Mouse (Mus musculus) liver, embryonic 15.5 days (tissue): ENCODE measurements around the gene Gm13277. TPM values are rescaled to one million over a fixed set of nuclear protein-coding genes. Genes with fewer than 3 reads are reported as not detected.
"Not testable (repeated sequence)": the region's sequence is repeated elsewhere in the genome, so short reads cannot be mapped to it uniquely, and the experiment has no call there.

Source experiments
- ATAC-seq: fragments of 200-750 bp; cut with Nextera tagmentation; 2 replicates; pipeline ENCODE4 v1.8.0; 2017; ENCODE audit warnings: moderate number of reproducible peaks, mild to moderate bottlenecking, moderate library complexity; ENCODE audit not compliant: insufficient read depth
- H3K27ac ChIP-seq: fragments of 300-500 bp; sonication (generic); replicated peaks from 2 replicates; pipeline ENCODE4 v1.5.1; 2015; ENCODE audit warnings: mild to moderate bottlenecking, inconsistent platforms
- H3K27me3 ChIP-seq: fragments of 300-500 bp; sonication (generic); 2 replicates; pipeline ENCODE4 v1.6.1; 2015; ENCODE audit warnings: mild to moderate bottlenecking, inconsistent platforms
- H3K36me3 ChIP-seq: fragments of 300-500 bp; sonication (generic); replicated peaks from 2 replicates; pipeline ENCODE4 v1.6.1; 2015; ENCODE audit warnings: moderate library complexity, mild to moderate bottlenecking, inconsistent platforms
- H3K4me1 ChIP-seq: fragments of 300-500 bp; sonication (generic); replicated peaks from 2 replicates; pipeline ENCODE4 v1.6.1; 2015; ENCODE audit warnings: inconsistent platforms
- H3K4me2 ChIP-seq: fragments of 300-500 bp; sonication (generic); 2 replicates; pipeline ENCODE4 v1.6.1; 2015; ENCODE audit warnings: moderate library complexity, mild to moderate bottlenecking, inconsistent platforms
- H3K4me3 ChIP-seq: fragments of 300-500 bp; sonication (generic); replicated peaks from 2 replicates; pipeline ENCODE4 v1.5.1; 2015; ENCODE audit warnings: mild to moderate bottlenecking, inconsistent platforms
- H3K9ac ChIP-seq: fragments of 300-500 bp; sonication (generic); 2 replicates; pipeline ENCODE4 v1.6.1; 2015; ENCODE audit warnings: moderate library complexity, mild to moderate bottlenecking, inconsistent platforms
- H3K9me3 ChIP-seq: fragments of 300-500 bp; sonication (generic); replicated peaks from 2 replicates; pipeline ENCODE4 v1.6.1; 2016; ENCODE audit warnings: inconsistent platforms
- WGBS: fragments of 180-500 bp; shearing (Covaris S2); methylation state at CpG from one replicate; pipeline ENCODE4 v1.1.7; 2015; ENCODE audit warnings: mixed read lengths; ENCODE audit not compliant: insufficient replicate concordance; 5-methylcytosine and 5-hydroxymethylcytosine counted together
- polyA plus RNA-seq: library from polyadenylated mRNA; unstranded; fragments of >200 nt; fragmentation: Nextera tagmentation; extraction: Ambion mirVana; gene quantifications from 2 replicates; pipeline ENCODE4 v1.2.1, GENCODE M21; 2015

Gene Gm13277
- polyA plus RNA-seq, 1 experiment from 2014 or later = not detected

DNA sequence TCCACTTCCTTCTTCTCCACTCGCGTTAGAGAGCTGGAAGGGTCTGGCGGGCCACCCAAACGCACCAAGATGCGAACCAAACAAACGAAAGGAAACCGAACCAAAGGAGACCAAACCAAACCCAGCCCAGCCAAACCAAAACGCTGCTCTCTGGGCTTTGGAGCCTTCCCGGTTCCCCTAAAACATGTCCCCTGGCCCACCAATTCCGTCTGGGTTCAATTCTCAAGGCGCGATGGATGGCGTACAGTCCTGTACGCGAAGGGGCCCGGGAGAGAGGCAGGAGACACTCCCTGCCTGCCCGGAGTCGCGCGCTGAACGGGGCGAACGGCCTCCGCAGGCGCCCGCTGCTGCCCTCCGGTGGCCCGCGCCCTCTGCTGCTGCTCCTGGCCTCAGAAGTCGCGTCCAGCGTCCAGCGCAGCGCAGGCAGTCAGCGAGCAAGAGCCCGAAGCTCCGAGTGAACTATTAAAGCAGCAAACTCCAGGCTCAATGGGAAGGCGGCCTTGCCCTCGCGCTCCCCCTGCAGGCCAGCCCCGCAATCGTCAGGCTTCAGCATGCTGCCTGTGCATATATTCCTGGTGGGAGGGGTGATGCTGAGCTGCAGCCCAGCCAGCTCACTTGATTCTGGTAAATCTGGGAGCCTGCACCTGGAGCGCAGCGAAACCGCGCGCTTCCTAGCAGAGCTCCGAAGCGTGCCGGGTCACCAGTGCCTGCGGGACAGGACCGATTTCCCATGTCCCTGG lies 5.7 kb downstream of the Gm13277 start, which contains the start of gene Gm13275:
Gm13275 (plus strand) TSS at position 552 of the 740 bp plus-strand sequence.
- not testable (repeated sequence) for ATAC-seq, H3K4me3 ChIP-seq, H3K9me3 ChIP-seq, H3K27me3 ChIP-seq, H3K36me3 ChIP-seq, H3K4me2 ChIP-seq, H3K27ac ChIP-seq, H3K4me1 ChIP-seq, H3K9ac ChIP-seq
- WGBS = 0% methylated on average over 18 of the region's 52 CpGs

DNA sequence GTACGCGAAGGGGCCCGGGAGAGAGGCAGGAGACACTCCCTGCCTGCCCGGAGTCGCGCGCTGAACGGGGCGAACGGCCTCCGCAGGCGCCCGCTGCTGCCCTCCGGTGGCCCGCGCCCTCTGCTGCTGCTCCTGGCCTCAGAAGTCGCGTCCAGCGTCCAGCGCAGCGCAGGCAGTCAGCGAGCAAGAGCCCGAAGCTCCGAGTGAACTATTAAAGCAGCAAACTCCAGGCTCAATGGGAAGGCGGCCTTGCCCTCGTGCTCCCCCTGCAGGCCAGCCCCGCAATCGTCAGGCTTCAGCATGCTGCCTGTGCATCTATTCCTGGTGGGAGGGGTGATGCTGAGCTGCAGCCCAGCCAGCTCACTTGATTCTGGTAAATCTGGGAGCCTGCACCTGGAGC lies 8.7 kb downstream of the Gm13277 start, which contains the start of gene Gm13279:
Gm13279 (plus strand) TSS at position 301 of the 400 bp plus-strand sequence.
- WGBS = no CpG with 5 or more reads among the region's 28 CpGs
- H3K27me3 ChIP-seq, H3K4me1 ChIP-seq, H3K27ac ChIP-seq, H3K4me2 ChIP-seq, H3K4me3 ChIP-seq, H3K9me3 ChIP-seq, H3K9ac ChIP-seq, H3K36me3 ChIP-seq, ATAC-seq: not testable (repeated sequence)

DNA sequence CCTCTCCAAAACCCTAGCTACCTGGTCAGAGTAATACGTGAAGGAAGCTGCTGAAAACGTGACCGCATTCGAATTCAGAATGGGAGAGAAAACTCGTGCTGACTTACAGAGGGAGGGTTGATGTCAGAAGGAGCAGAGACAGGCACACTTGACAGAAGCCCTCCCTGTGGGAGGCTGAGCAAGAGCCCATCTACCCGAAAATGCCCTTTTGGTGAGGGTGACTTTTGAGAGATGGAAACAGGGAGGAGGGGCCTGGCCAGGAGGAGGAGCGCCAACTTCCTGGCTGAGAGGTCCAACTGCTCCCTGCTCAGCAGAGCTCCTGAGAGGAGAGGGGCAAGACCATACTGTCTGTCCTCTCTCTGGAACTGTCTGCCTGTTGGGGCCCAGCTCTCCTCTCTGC lies 10.9 kb downstream of the Gm13277 start, which contains the start of gene Gm13285:
Gm13285 (plus strand) TSS at position 301 of the 400 bp plus-strand sequence.
- not testable (repeated sequence) for ATAC-seq, H3K27ac ChIP-seq, H3K4me1 ChIP-seq, H3K4me2 ChIP-seq, H3K4me3 ChIP-seq, H3K9me3 ChIP-seq, H3K9ac ChIP-seq, H3K36me3 ChIP-seq, H3K27me3 ChIP-seq
- WGBS = 2% methylated on average over 6 of the region's 7 CpGs

DNA sequence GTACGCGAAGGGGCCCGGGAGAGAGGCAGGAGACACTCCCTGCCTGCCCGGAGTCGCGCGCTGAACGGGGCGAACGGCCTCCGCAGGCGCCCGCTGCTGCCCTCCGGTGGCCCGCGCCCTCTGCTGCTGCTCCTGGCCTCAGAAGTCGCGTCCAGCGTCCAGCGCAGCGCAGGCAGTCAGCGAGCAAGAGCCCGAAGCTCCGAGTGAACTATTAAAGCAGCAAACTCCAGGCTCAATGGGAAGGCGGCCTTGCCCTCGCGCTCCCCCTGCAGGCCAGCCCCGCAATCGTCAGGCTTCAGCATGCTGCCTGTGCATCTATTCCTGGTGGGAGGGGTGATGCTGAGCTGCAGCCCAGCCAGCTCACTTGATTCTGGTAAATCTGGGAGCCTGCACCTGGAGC lies 14.5 kb downstream of the Gm13277 start, which contains the start of gene Gm13287:
Gm13287 (plus strand) TSS at position 301 of the 400 bp plus-strand sequence.
- not testable (repeated sequence) for H3K36me3 ChIP-seq, H3K4me3 ChIP-seq, H3K4me1 ChIP-seq, H3K27ac ChIP-seq, ATAC-seq, H3K27me3 ChIP-seq, H3K9me3 ChIP-seq, H3K9ac ChIP-seq
- no CpG with 5 or more reads among the region's 29 CpGs for WGBS
- peak within 1 kb of the TSS; percentile 40; the same call in 1 of the 2 replicates for H3K4me2 ChIP-seq

DNA sequence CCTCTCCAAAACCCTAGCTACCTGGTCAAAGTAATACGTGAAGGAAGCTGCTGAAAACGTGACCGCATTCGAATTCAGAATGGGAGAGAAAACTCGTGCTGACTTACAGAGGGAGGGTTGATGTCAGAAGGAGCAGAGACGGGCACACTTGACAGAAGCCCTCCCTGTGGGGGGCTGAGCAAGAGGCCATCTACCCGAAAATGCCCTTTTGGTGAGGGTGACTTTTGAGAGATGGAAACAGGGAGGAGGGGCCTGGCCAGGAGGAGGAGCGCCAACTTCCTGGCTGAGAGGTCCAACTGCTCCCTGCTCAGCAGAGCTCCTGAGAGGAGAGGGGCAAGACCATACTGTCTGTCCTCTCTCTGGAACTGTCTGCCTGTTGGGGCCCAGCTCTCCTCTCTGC lies 16.8 kb downstream of the Gm13277 start, which contains the start of gene Gm13288:
Gm13288 (plus strand) TSS at position 301 of the 400 bp plus-strand sequence.
- not testable (repeated sequence) for H3K36me3 ChIP-seq, ATAC-seq, H3K4me1 ChIP-seq, H3K27me3 ChIP-seq, H3K9me3 ChIP-seq, H3K27ac ChIP-seq, H3K9ac ChIP-seq
- no CpG with 5 or more reads among the region's 8 CpGs for WGBS
- 0 out of 2 replicates have a peak within 1 kb of the TSS, but pooled peaks have one; percentile 24 for H3K4me3 ChIP-seq
- H3K4me2 ChIP-seq = peak within 1 kb of the TSS; percentile 49

DNA sequence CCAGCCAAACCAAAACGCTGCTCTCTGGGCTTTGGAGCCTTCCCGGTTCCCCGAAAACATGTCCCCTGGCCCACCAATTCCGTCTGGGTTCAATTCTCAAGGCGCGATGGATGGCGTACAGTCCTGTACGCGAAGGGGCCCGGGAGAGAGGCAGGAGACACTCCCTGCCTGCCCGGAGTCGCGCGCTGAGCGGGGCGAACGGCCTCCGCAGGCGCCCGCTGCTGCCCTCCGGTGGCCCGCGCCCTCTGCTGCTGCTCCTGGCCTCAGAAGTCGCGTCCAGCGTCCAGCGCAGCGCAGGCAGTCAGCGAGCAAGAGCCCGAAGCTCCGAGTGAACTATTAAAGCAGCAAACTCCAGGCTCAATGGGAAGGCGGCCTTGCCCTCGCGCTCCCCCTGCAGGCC lies 17.3 kb downstream of the Gm13277 start:
- 0% methylated on average over 9 of the region's 34 CpGs for WGBS
- Histone ChIP-seq H3K4me3 (0 out of 2 replicates have a peak overlapping the region, but pooled peaks have one; percentile 24), H3K4me2 (peak overlapping the region; percentile 49)
- H3K27me3 ChIP-seq, H3K4me1 ChIP-seq, H3K27ac ChIP-seq, H3K9me3 ChIP-seq, H3K36me3 ChIP-seq, H3K9ac ChIP-seq, ATAC-seq: not testable (repeated sequence)

DNA sequence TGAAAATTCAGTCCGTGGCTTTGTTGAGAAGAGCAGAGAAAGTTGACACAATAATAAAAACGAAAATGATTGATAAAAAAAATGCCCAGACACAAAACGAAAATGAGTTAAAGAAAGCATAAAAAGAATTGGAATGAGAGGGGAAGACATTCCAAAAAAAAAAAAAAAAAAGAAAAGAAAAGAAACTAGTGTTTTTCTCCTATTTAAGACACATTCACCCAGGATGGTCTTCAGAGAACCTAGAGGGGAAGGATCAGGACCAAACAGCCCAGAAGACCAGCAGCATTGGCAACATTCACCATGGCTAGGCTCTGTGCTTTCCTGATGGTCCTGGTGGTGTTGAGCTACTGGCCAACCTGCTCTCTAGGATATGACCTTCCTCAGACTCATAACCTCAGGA lies 27.5 kb downstream of the Gm13277 start, which contains the start of gene Ifna7:
Ifna7 (plus strand) TSS at position 301 of the 400 bp plus-strand sequence.
- Histone ChIP-seq H3K4me3 (no peak within 1 kb of the TSS), H3K4me1 (no peaks in the 10 kb centered on the region), H3K36me3 (no peaks in the 10 kb centered on the region), H3K9me3 (no peaks in the 10 kb centered on the region), H3K4me2 (no peak within 1 kb of the TSS), H3K27me3 (no peaks in the 10 kb centered on the region; the same call in 1 of the 2 replicates), H3K9ac (no peak within 1 kb of the TSS), H3K27ac (no peak within 1 kb of the TSS)
- WGBS = 35% methylated on average over 3 of the region's 3 CpGs
- ATAC-seq = no peak

DNA sequence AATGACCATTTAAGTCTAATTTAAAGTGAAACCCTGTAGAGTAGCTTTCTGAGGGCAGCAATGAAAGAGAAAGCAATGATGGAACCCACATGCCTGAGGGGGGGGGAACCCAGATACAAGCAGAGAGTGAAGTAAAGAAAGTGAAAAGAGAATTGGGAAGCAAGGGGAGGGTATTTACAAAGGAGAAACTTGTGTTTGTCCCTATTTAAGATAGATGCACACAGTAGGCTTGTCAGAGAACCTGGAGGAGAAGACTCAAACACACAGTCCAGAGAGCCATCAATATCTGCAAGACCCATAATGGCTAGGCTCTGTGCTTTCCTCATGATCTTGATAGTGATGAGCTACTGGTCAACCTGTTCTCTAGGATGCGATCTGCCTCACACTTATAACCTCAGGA lies 31.2 kb downstream of the Gm13277 start, which contains the start of gene Ifna11:
Ifna11 (plus strand) TSS at position 301 of the 400 bp plus-strand sequence.
- H3K36me3 ChIP-seq = no peaks in the 10 kb centered on the region
- no peaks in the 10 kb centered on the region for H3K4me1 ChIP-seq
- no peaks in the 10 kb centered on the region; the same call in 1 of the 2 replicates for H3K27me3 ChIP-seq
- no peak within 1 kb of the TSS for H3K4me2 ChIP-seq
- H3K27ac ChIP-seq = no peak within 1 kb of the TSS
- H3K9me3 ChIP-seq = no peaks in the 10 kb centered on the region
- no peak within 1 kb of the TSS for H3K4me3 ChIP-seq
- no peak for ATAC-seq
- 64% methylated on average over 1 of the region's 1 CpGs for WGBS
- no peak within 1 kb of the TSS for H3K9ac ChIP-seq

DNA sequence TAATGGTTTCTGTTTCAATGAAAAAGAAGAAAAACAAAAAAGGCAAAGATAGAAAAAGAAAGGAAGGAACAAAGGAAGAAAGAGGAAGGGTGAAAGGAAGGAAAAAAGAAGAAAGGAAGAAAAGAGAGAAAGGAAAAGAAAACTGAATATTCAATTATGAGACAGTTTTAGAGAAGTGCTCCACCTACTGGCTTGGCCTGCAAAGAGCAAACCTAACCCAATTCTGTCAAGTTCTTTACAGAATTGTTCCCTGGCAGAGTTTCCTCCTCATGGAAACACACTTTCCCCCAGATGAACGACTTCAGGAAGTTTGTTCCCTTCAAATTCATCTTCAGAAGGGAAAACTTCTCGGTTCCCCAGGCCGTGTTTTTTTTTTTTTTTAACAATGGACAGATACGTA lies 34.6 kb downstream of the Gm13277 start:
- no peak overlapping the region for H3K9ac ChIP-seq
- no peaks in the 10 kb centered on the region for H3K27me3 ChIP-seq
- H3K4me2 ChIP-seq = no peak overlapping the region
- 19% methylated on average over 4 of the region's 4 CpGs for WGBS
- H3K4me1 ChIP-seq = no peaks in the 10 kb centered on the region
- H3K9me3 ChIP-seq = no peaks in the 10 kb centered on the region
- H3K4me3 ChIP-seq = no peak overlapping the region
- no peaks in the 10 kb centered on the region for H3K36me3 ChIP-seq
- no peak overlapping the region for H3K27ac ChIP-seq
- no peak for ATAC-seq

DNA sequence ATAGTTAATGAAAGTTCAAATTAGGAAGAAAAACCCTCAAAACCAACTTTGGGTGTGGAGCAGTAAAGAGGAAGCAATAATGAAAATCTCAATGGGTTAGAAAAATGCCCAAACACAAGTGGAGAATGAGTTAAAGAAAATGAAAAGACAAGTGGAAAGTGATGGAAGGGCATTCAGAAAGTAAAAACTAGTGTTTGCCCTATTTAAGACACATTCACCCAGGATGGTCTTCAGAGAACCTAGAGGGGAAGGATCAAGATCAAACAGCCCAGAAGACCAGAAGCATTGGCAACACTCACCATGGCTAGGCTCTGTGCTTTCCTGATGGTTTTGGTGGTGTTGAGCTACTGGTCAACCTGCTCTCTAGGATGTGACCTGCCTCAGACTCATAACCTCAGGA lies 38.7 kb downstream of the Gm13277 start, which contains the start of gene Ifna6:
Ifna6 (plus strand) TSS at position 301 of the 400 bp plus-strand sequence.
- H3K4me1 ChIP-seq, H3K9me3 ChIP-seq, H3K4me3 ChIP-seq, H3K36me3 ChIP-seq, H3K4me2 ChIP-seq, H3K27ac ChIP-seq, H3K27me3 ChIP-seq, H3K9ac ChIP-seq, ATAC-seq: not testable (repeated sequence)

DNA sequence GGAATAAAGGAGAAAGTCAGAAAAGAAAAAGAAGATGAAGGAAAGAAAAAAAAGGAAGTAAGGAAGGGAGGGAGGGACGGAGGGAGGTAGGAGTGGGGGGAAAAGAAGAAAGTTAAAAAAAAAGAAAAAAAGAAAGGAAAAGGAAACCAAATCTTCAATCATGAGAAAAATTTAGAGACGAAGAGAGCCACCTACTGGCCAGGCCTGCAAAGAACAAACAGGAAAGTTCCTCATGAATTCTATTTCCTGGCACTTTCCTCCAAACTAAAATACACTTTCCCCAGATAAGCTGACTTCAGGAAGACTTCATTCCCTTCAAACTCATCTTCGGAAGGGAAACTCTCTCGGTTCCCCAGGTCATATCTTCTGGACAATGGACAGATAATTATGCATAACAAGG lies 42.1 kb downstream of the Gm13277 start:
- H3K4me2 ChIP-seq = no peak overlapping the region
- H3K9me3 ChIP-seq = no peaks in the 10 kb centered on the region
- no peaks in the 10 kb centered on the region for H3K36me3 ChIP-seq
- 11% methylated on average over 4 of the region's 4 CpGs for WGBS
- H3K27ac ChIP-seq = no peak overlapping the region
- no peaks in the 10 kb centered on the region for H3K4me1 ChIP-seq
- no peak for ATAC-seq
- H3K4me3 ChIP-seq = no peak overlapping the region
- no peak overlapping the region for H3K9ac ChIP-seq
- H3K27me3 ChIP-seq = no peaks in the 10 kb centered on the region
